Mouse (Mus musculus) layer of hippocampus, postnatal 36 days (tissue): ENCODE results near the gene Gm3755. TPM values are rescaled to one million over a fixed set of nuclear protein-coding genes. Genes with fewer than 3 reads are reported as not detected.
"Not testable (repeated sequence)": the region's sequence is repeated elsewhere in the genome, so short reads cannot be mapped to it uniquely, and the experiment has no call there.

Source experiments
- DNase-seq, 2 experiments: peaks; one replicate each; pipeline ENCODE4 v3.0.0; 2022
- total RNA-seq, 2 experiments: library from RNA; stranded (reverse); gene quantifications; 2 replicates each; pipeline ENCODE4 v1.2.3; 2021

Gene Gm3755
- not detected for total RNA-seq

GRCm38 (mm10) chr14:7450817-7451216 is at the start of gene Gm3755:
Gene Gm3755 (minus strand): TSS chr14:7450917.
- not testable (repeated sequence) for DNase-seq

- not testable (repeated sequence) for DNase-seq
Measured at GRCm38 (mm10) chr14:7488731-7489130, 38.0 kb upstream of the Gm3755 start.

GRCm38 (mm10) chr14:7483662-7484061 is 32.9 kb upstream of the Gm3755 start, which contains the start of gene Gm3752:
Gene Gm3752 (minus strand): TSS chr14:7483762.
- DNase-seq = not testable (repeated sequence)

- DNase-seq = not testable (repeated sequence)
Measured at GRCm38 (mm10) chr14:7422496-7422895, 28.2 kb downstream of the Gm3755 start.

Other genes with a start within 250 kb of the Gm3755 start
- not detected for gene Gm3727, start 186.2 kb downstream of the Gm3755 start, total RNA-seq
- 1 to 10 TPM in 1 of 2 experiments, under 1 TPM in 1; 0.30 to 1.2 TPM for gene Gm3739, start 135.9 kb downstream of the Gm3755 start, total RNA-seq
- not detected for gene Gm5797, start 118.5 kb downstream of the Gm3755 start, total RNA-seq
- not detected for gene Gm8374, start 85.8 kb downstream of the Gm3755 start, total RNA-seq
- not detected for gene Gm3752, start 32.8 kb upstream of the Gm3755 start, total RNA-seq
- 1 to 10 TPM; 8.8 to 9.8 TPM for gene Gm3558, start 117.6 kb upstream of the Gm3755 start, total RNA-seq
- not detected for gene Gm10338, start 144.7 kb upstream of the Gm3755 start, total RNA-seq
- not detected for gene Gm10128, start 193.1 kb upstream of the Gm3755 start, total RNA-seq